Mouse (Mus musculus): ENCODE measurements around the gene Sh3rf1. TPM values are rescaled to one million over a fixed set of nuclear protein-coding genes. Genes with fewer than 3 reads are reported as not detected.

Gene Sh3rf1
- polyA plus RNA-seq, 1 experiment from 2014 or later = 22.5 TPM

- H3K4me2 ChIP-seq = no peak overlapping the region
- WGBS = 45% methylated on average over 4 of the region's 4 CpGs
- no peak for TF ChIP-seq CTCF (IDR thresholded peaks at IDR 0.05; ENCODE audit: low read depth)
- H3K4me1 ChIP-seq (ENCODE audit: insufficient read depth) = 0 out of 2 replicates have a peak, but pooled peaks cover 5% of the 10 kb centered on the region
- H3K9me3 ChIP-seq (ENCODE audit: low read depth, low read length) = no peaks in the 10 kb centered on the region
- H3K27me3 ChIP-seq (ENCODE audit: insufficient read depth, low read length) = no peaks in the 10 kb centered on the region
- H3K36me3 ChIP-seq (ENCODE audit: insufficient read depth) = no peaks in the 10 kb centered on the region
- peak; percentile 35 for ATAC-seq (ENCODE audit: insufficient read depth)
- H3K9ac ChIP-seq = no peak overlapping the region
- peak overlapping the region; percentile 44; the same call in 1 of the 2 replicates for H3K27ac ChIP-seq (ENCODE audit: low read depth)
- no peak overlapping the region for H3K4me3 ChIP-seq (ENCODE audit: low read depth, low read length)
- peak; percentile 42 for DNase-seq
Measured at GRCm38 (mm10) chr8:61428821-61429482, 205.3 kb downstream of the Sh3rf1 start.

DNA sequence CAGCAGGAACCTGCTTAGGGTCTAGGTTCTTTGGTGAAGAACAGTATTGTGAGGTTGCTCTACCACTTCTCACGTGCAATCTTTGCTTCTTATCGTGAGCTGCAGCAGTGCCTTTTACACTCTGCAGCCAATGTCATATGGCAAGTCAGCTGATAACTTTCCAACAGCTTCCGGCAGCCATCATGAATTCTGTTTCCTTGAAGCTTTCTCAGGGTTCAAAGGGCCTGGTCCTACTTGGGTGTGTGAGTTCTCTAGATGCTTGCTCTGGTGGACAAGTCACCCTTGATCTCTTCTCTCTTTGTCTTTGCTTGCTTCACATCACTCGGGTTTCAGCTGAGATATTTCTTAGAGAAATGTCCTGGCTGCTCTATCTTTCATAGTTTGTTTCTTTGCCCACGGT is 211.8 kb downstream of the Sh3rf1 start:
- H3K36me3 ChIP-seq (ENCODE audit: insufficient read depth) = no peaks in the 10 kb centered on the region
- no peak for TF ChIP-seq CTCF (IDR thresholded peaks at IDR 0.05; ENCODE audit: low read depth)
- H3K27ac ChIP-seq (ENCODE audit: low read depth) = no peak overlapping the region
- no peaks in the 10 kb centered on the region for H3K4me1 ChIP-seq (ENCODE audit: insufficient read depth)
- no peaks in the 10 kb centered on the region for H3K9me3 ChIP-seq (ENCODE audit: low read depth, low read length)
- ATAC-seq (ENCODE audit: insufficient read depth) (no peak), DNase-seq (no peak)
- H3K4me2 ChIP-seq = no peak overlapping the region
- no peaks in the 10 kb centered on the region for H3K27me3 ChIP-seq (ENCODE audit: insufficient read depth, low read length)
- WGBS = 75% methylated on average over 5 of the region's 5 CpGs
- no peak overlapping the region for H3K4me3 ChIP-seq (ENCODE audit: low read depth, low read length)
- no peak overlapping the region for H3K9ac ChIP-seq

- ATAC-seq (ENCODE audit: insufficient read depth) (no peak), DNase-seq (no peak)
- WGBS = 70% methylated on average over 3 of the region's 3 CpGs
- no peak for TF ChIP-seq CTCF (IDR thresholded peaks at IDR 0.05; ENCODE audit: low read depth)
- Histone ChIP-seq H3K4me2 (no peak overlapping the region), H3K4me3 (ENCODE audit: low read depth, low read length) (no peak overlapping the region), H3K36me3 (ENCODE audit: insufficient read depth) (no peaks in the 10 kb centered on the region), H3K4me1 (ENCODE audit: insufficient read depth) (no peaks in the 10 kb centered on the region), H3K9me3 (ENCODE audit: low read depth, low read length) (no peaks in the 10 kb centered on the region), H3K9ac (no peak overlapping the region), H3K27ac (ENCODE audit: low read depth) (no peak overlapping the region), H3K27me3 (ENCODE audit: insufficient read depth, low read length) (no peaks in the 10 kb centered on the region)
Measured at GRCm38 (mm10) chr8:61436147-61436546, 212.5 kb downstream of the Sh3rf1 start.

GRCm38 (mm10) chr8:61436586-61437304 is 213.1 kb downstream of the Sh3rf1 start:
- TF ChIP-seq CTCF (IDR thresholded peaks at IDR 0.05; ENCODE audit: low read depth) = no peak
- ATAC-seq (ENCODE audit: insufficient read depth) = peak; percentile 49

GRCm38 (mm10) chr8:61437305-61437605 is 213.6 kb downstream of the Sh3rf1 start:
- no peaks in the 10 kb centered on the region for H3K36me3 ChIP-seq (ENCODE audit: insufficient read depth)
- no peak overlapping the region for H3K4me3 ChIP-seq (ENCODE audit: low read depth, low read length)
- no peaks in the 10 kb centered on the region for H3K27me3 ChIP-seq (ENCODE audit: insufficient read depth, low read length)
- no peaks in the 10 kb centered on the region for H3K9me3 ChIP-seq (ENCODE audit: low read depth, low read length)
- DNase-seq (no peak), ATAC-seq (ENCODE audit: insufficient read depth) (no peak)
- no peaks in the 10 kb centered on the region for H3K4me1 ChIP-seq (ENCODE audit: insufficient read depth)
- TF ChIP-seq CTCF (IDR thresholded peaks at IDR 0.05; ENCODE audit: low read depth) = no peak
- no peak overlapping the region for H3K4me2 ChIP-seq
- H3K27ac ChIP-seq (ENCODE audit: low read depth) = no peak overlapping the region
- H3K9ac ChIP-seq = no peak overlapping the region

More at GRCm38 (mm10) chr8:61436586-61437304, 213.1 kb downstream of the Sh3rf1 start:
- Histone ChIP-seq H3K27ac (ENCODE audit: low read depth) (no peak overlapping the region), H3K36me3 (ENCODE audit: insufficient read depth) (no peaks in the 10 kb centered on the region), H3K9ac (no peak overlapping the region), H3K4me3 (ENCODE audit: low read depth, low read length) (no peak overlapping the region), H3K4me1 (ENCODE audit: insufficient read depth) (no peaks in the 10 kb centered on the region), H3K4me2 (no peak overlapping the region), H3K27me3 (ENCODE audit: insufficient read depth, low read length) (no peaks in the 10 kb centered on the region), H3K9me3 (ENCODE audit: low read depth, low read length) (no peaks in the 10 kb centered on the region)
- WGBS = 36% methylated on average over 9 of the region's 9 CpGs
- peak; percentile 49 for DNase-seq

- no peak for TF ChIP-seq CTCF (IDR thresholded peaks at IDR 0.05; ENCODE audit: low read depth)
- WGBS = 92% methylated on average over 3 of the region's 3 CpGs
- ATAC-seq (ENCODE audit: insufficient read depth) (no peak), DNase-seq (no peak)
- Histone ChIP-seq H3K9me3 (ENCODE audit: low read depth, low read length) (no peaks in the 10 kb centered on the region), H3K4me2 (no peak overlapping the region), H3K4me3 (ENCODE audit: low read depth, low read length) (no peak overlapping the region), H3K4me1 (ENCODE audit: insufficient read depth) (peaks cover 2% of the 10 kb centered on the region; the same call in 1 of the 2 replicates), H3K27me3 (ENCODE audit: insufficient read depth, low read length) (no peaks in the 10 kb centered on the region), H3K36me3 (ENCODE audit: insufficient read depth) (no peaks in the 10 kb centered on the region), H3K9ac (no peak overlapping the region), H3K27ac (ENCODE audit: low read depth) (no peak overlapping the region)
Measured at GRCm38 (mm10) chr8:61442988-61443387, 219.3 kb downstream of the Sh3rf1 start.

- peak; percentile 73 for DNase-seq
Measured at GRCm38 (mm10) chr8:61444358-61444757, 220.7 kb downstream of the Sh3rf1 start.

More at GRCm38 (mm10) chr8:61444358-61444757, 220.7 kb downstream of the Sh3rf1 start:
- H3K4me3 ChIP-seq (ENCODE audit: low read depth, low read length) = no peak overlapping the region
- WGBS = 38% methylated on average over 3 of the region's 3 CpGs
- H3K36me3 ChIP-seq (ENCODE audit: insufficient read depth) = no peaks in the 10 kb centered on the region
- H3K4me2 ChIP-seq = no peak overlapping the region
- peak; percentile 71; the same call in 1 of the 2 replicates for ATAC-seq (ENCODE audit: insufficient read depth)
- H3K9me3 ChIP-seq (ENCODE audit: low read depth, low read length) = no peaks in the 10 kb centered on the region
- H3K27ac ChIP-seq (ENCODE audit: low read depth) = no peak overlapping the region
- no peak for TF ChIP-seq CTCF (IDR thresholded peaks at IDR 0.05; ENCODE audit: low read depth)
- peaks cover 4% of the 10 kb centered on the region; the same call in 1 of the 2 replicates for H3K4me1 ChIP-seq (ENCODE audit: insufficient read depth)
- H3K27me3 ChIP-seq (ENCODE audit: insufficient read depth, low read length) = no peaks in the 10 kb centered on the region
- no peak overlapping the region for H3K9ac ChIP-seq

Other genes with a start within 250 kb of the Sh3rf1 start
- 17.3 and 17.9 TPM in 2 replicates for gene Clcn3, start 240.6 kb upstream of the Sh3rf1 start, polyA plus RNA-seq (2014; fragmentation: Nextera tagmentation; extraction: Ambion mirVana)
- gene Nek1, start 230.7 kb upstream of the Sh3rf1 start, polyA plus RNA-seq (2014; fragmentation: Nextera tagmentation; extraction: Ambion mirVana) = 19.9 and 20.7 TPM in 2 replicates

All from lung, embryonic 14.5 days (tissue).